Mouse (Mus musculus) liver, adult 2 months (tissue): Measurements from ENCODE around the gene Arhgap44. TPM values are rescaled to one million over a fixed set of nuclear protein-coding genes. Genes with fewer than 3 reads are reported as not detected.

Experiments
- DNase-seq: peaks from one replicate; pipeline ENCODE4 v3.0.0-alpha.2; 2011; ENCODE audit warnings: low read depth, low spot score; ENCODE audit errors: extremely low read depth
- H3K27ac ChIP-seq: fragments of 200-500 bp; replicated peaks from 2 replicates; pipeline ENCODE4 v1.5.1; 2012; ENCODE audit warnings: low read depth, mild to moderate bottlenecking, control low read depth, inconsistent platforms, low read length; ENCODE audit not compliant: insufficient read depth
- H3K27me3 ChIP-seq: fragments of 200-500 bp; 2 replicates; pipeline ENCODE4 v1.6.1; 2012; ENCODE audit warnings: mild to moderate bottlenecking, moderate library complexity, low read length, inconsistent platforms; ENCODE audit not compliant: control insufficient read depth, insufficient read depth
- H3K36me3 ChIP-seq: fragments of 200-500 bp; 2 replicates; pipeline ENCODE4 v1.6.1; 2012; ENCODE audit warnings: low read length, inconsistent platforms; ENCODE audit not compliant: control insufficient read depth, insufficient read depth
- H3K4me1 ChIP-seq: fragments of 200-500 bp; 2 replicates; pipeline ENCODE4 v1.6.1; 2011; ENCODE audit warnings: low read length; ENCODE audit not compliant: control insufficient read depth, insufficient read depth
- H3K4me3 ChIP-seq: fragments of 200-500 bp; 2 replicates; pipeline ENCODE4 v1.5.1; 2011; ENCODE audit warnings: low read depth, mild to moderate bottlenecking, control low read depth, low read length, moderate library complexity; ENCODE audit not compliant: insufficient read depth
- H3K79me2 ChIP-seq: fragments of 200-500 bp; 2 replicates; pipeline ENCODE4 v1.6.1; 2012; ENCODE audit warnings: inconsistent platforms, mild to moderate bottlenecking, low read length, moderate library complexity; ENCODE audit not compliant: control insufficient read depth, insufficient read depth
- H3K9ac ChIP-seq: fragments of 200-500 bp; 2 replicates; pipeline ENCODE4 v1.6.1; 2012; ENCODE audit warnings: low read depth, mild to moderate bottlenecking, control low read depth, inconsistent platforms, low read length
- CTCF ChIP-seq: fragments of 200-500 bp; IDR thresholded peaks from 2 replicates; pipeline ENCODE4 v1.5.1; 2011; ENCODE audit warnings: low read depth, low read length, control low read depth
- POLR2A ChIP-seq: fragments of 200-500 bp; IDR thresholded peaks from 2 replicates; pipeline ENCODE4 v1.6.1; 2011; ENCODE audit warnings: low read length, control low read depth; ENCODE audit not compliant: insufficient read depth; ENCODE audit errors: extremely low read depth
- WGBS: fragments of 180-500 bp; shearing (Covaris S2); methylation state at CpG from one replicate; pipeline ENCODE4 v1.1.7; 2018; 5-methylcytosine and 5-hydroxymethylcytosine counted together
- polyA plus RNA-seq: library from polyadenylated mRNA; depleted of rRNA; stranded (reverse); fragments of >200 nt; gene quantifications from 2 replicates; pipeline ENCODE4 v1.2.3, GENCODE M21; 2012
- total RNA-seq: library from RNA; depleted of rRNA; stranded (reverse); fragments of >200 nt; gene quantifications from 2 replicates; pipeline ENCODE4 v1.2.3, GENCODE M21; 2014

Gene Arhgap44
- total and polyA plus RNA-seq, 2 experiments: 0.64 to 0.65 TPM

DNA sequence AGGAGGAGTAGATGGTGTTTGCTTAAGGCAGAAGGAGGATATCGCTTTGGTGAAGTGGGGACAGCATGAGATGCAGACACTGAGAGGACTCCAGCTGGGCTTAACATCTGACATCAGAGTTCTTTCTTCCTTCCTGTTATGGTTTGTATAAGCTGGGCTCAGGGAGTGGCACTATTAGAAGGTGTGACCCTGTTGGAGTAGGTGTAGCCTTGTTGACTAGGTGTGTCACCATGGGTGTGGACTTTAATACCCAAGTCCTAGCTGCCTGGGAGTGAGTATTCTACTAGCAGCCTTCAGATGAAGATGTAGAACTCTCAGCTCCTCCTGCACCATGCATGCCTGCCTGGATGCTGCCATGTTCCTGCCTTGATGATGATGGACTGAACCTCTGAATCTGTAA, 146.0 kb downstream of the Arhgap44 start:
- H3K79me2 ChIP-seq: no peaks in the 10 kb centered on the region
- no peak overlapping the region for H3K4me3 ChIP-seq
- TF ChIP-seq POLR2A: no peak
- no peak for TF ChIP-seq CTCF
- no peaks in the 10 kb centered on the region for H3K27me3 ChIP-seq
- DNase-seq: no peak
- WGBS: 98% methylated on average over 1 of the region's 1 CpGs
- H3K36me3 ChIP-seq: no peaks in the 10 kb centered on the region
- no peak overlapping the region for H3K27ac ChIP-seq
- no peaks in the 10 kb centered on the region for H3K4me1 ChIP-seq
- no peak overlapping the region for H3K9ac ChIP-seq

- H3K36me3 ChIP-seq: no peaks in the 10 kb centered on the region
- no peaks in the 10 kb centered on the region for H3K79me2 ChIP-seq
- no peak overlapping the region for H3K27ac ChIP-seq
- no peak overlapping the region for H3K4me3 ChIP-seq
- H3K4me1 ChIP-seq: no peaks in the 10 kb centered on the region
- TF ChIP-seq CTCF: no peak
- TF ChIP-seq POLR2A: no peak
- no peak for DNase-seq
- H3K27me3 ChIP-seq: no peaks in the 10 kb centered on the region
- no peak overlapping the region for H3K9ac ChIP-seq
- WGBS: 83% methylated on average over 6 of the region's 6 CpGs
These were observed 148.9 kb downstream of the Arhgap44 start for GRCm38 (mm10) chr11:65013906-65014305.

- H3K27me3 ChIP-seq: no peaks in the 10 kb centered on the region
- H3K36me3 ChIP-seq: peaks cover 6% of the 10 kb centered on the region
- TF ChIP-seq CTCF (no peak), POLR2A (no peak)
- H3K9ac ChIP-seq: no peak overlapping the region
- no peak for DNase-seq
- no peak overlapping the region for H3K4me3 ChIP-seq
- no peaks in the 10 kb centered on the region for H3K79me2 ChIP-seq
- H3K4me1 ChIP-seq: no peaks in the 10 kb centered on the region
- H3K27ac ChIP-seq: no peak overlapping the region
- WGBS: 90% methylated on average over 4 of the region's 4 CpGs
These were observed 156.7 kb downstream of the Arhgap44 start for GRCm38 (mm10) chr11:65006047-65006446.

DNA sequence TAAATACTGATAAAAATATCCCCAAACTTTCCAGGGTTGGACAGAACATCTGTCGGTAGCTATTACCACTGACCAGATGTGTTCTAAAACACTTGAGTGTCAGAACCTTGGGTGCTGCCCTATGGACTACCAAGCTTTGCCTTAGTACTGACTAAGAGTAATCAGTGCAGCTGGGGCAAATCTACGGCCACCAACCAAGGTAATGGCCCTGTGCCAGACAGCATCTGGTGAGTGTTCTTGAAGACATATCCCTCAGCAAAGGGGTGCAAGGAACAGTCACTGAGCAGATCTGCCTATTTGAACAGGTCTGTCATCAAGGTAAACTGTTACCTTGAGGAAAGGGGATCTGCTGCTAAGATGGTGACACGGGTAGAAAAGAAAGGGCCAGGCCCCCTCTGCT, 157.9 kb downstream of the Arhgap44 start:
- Histone ChIP-seq H3K36me3 (peaks cover 14% of the 10 kb centered on the region), H3K79me2 (no peaks in the 10 kb centered on the region), H3K4me3 (no peak overlapping the region), H3K4me1 (no peaks in the 10 kb centered on the region), H3K9ac (no peak overlapping the region), H3K27ac (no peak overlapping the region), H3K27me3 (no peaks in the 10 kb centered on the region)
- WGBS: 88% methylated on average over 3 of the region's 3 CpGs
- TF ChIP-seq CTCF: no peak
- TF ChIP-seq POLR2A: no peak
- DNase-seq: no peak

DNA sequence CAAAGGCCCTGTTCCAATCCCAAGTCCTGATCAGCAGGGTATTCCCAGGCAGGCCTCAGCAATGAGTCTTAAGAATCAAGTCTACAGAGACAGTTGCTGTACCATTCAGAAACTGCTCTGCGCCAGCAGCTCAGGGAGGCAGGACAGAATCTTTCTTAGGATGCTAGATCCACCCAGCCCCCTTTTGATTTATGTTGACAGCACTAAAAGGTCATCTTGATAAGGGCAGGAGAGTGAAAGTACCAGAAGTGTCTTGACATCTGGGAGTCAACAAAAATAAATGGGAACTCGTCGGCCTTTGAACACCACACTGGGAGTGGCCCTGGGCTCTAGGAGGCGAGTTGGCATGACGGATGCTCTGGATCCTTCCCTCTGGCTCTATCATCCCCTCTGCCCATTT, 159.2 kb downstream of the Arhgap44 start:
- Histone ChIP-seq H3K27ac (no peak overlapping the region), H3K36me3 (peaks cover 18% of the 10 kb centered on the region), H3K4me3 (no peak overlapping the region), H3K79me2 (no peaks in the 10 kb centered on the region), H3K4me1 (no peaks in the 10 kb centered on the region), H3K9ac (no peak overlapping the region), H3K27me3 (no peaks in the 10 kb centered on the region)
- TF ChIP-seq CTCF: no peak
- TF ChIP-seq POLR2A: no peak
- no peak for DNase-seq
- WGBS: 78% methylated on average over 5 of the region's 5 CpGs

DNA sequence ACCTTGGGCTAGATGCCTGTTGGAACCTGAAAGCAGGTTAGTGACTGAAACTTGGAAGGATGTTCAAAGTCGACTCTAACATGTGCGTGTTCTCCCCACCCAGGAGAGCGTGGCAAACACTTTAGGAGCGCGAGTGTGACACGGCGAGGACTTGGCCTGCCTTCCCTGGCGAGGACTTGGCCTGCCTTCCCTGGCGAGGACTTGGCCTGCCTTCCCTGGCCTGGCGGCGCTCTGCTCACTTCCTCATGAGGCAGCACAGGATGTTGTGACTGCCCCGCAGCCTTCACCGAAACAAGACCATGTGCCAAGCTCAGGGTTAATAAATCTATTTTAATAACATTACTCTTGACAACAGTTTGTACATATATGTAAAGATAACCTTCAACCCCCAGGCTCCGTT, 161.0 kb downstream of the Arhgap44 start:
- H3K36me3 ChIP-seq: peaks cover 25% of the 10 kb centered on the region

More for the DNA sequence above, 161.0 kb downstream of the Arhgap44 start:
- TF ChIP-seq CTCF (no peak), POLR2A (no peak)
- Histone ChIP-seq H3K27me3 (no peaks in the 10 kb centered on the region), H3K9ac (no peak overlapping the region), H3K4me1 (no peaks in the 10 kb centered on the region), H3K79me2 (no peaks in the 10 kb centered on the region), H3K27ac (no peak overlapping the region), H3K4me3 (no peak overlapping the region)
- WGBS: 76% methylated on average over 14 of the region's 14 CpGs
- no peak for DNase-seq
